Mouse (Mus musculus) monocyte, adult 5-6 weeks (primary cell): ENCODE data around the gene Vamp5. TPM values are rescaled to one million over a fixed set of nuclear protein-coding genes. Genes with fewer than 3 reads are reported as not detected.

Experiments used
- ATAC-seq: fragments of 153-309, 156-312 bp; replicated peaks from 2 replicates; pipeline ENCODE4 v1.8.0; 2017; ENCODE audit warnings: mild to moderate bottlenecking; ENCODE audit not compliant: low TSS enrichment, insufficient number of reproducible peaks, severe bottlenecking, poor library complexity, low FRiP score
- total RNA-seq: library from RNA; stranded (forward); fragments of 200-1000, 200-491, 200-594 nt; gene quantifications from 3 replicates; pipeline ENCODE4 v1.2.3, GENCODE M21; 2017

Vamp5 gene
- total RNA-seq, 1 experiment from 2014 or later: 20.9 TPM

DNA sequence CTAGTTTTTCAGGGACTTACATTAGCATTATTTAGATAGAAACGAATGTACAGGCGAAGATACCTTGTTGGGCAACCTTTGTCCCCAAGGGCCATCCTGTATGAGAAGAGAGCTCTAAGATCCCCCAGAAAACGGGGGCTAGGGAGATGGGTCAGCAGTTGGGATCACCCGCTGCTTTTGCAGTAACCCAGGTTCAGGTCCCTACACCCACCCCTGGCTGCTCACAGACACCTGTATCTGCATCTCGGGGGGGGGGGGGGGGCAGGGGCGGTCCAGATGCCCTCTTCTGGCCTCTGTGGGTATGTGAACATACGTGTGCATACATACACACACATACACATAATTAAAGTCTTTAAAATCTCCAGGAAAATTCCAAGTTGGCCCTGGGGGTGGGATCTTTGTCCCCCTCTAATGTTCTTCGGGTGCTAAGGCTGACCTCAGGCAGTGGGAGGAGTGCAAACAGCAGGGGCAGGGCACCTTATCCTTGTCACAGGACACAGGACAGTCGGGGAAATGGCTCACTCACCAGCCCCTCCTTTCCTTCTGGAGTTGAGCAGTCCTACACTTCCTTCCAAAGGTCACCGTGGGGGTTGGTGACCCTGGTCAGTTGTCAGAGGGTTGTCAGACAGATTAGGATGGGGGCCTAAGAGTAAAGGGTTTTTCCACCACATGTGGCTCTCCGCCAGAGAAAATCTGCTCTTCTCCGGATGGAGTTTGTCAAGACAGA lies 10.7 kb upstream of the Vamp5 start:
- no peak for ATAC-seq

DNA sequence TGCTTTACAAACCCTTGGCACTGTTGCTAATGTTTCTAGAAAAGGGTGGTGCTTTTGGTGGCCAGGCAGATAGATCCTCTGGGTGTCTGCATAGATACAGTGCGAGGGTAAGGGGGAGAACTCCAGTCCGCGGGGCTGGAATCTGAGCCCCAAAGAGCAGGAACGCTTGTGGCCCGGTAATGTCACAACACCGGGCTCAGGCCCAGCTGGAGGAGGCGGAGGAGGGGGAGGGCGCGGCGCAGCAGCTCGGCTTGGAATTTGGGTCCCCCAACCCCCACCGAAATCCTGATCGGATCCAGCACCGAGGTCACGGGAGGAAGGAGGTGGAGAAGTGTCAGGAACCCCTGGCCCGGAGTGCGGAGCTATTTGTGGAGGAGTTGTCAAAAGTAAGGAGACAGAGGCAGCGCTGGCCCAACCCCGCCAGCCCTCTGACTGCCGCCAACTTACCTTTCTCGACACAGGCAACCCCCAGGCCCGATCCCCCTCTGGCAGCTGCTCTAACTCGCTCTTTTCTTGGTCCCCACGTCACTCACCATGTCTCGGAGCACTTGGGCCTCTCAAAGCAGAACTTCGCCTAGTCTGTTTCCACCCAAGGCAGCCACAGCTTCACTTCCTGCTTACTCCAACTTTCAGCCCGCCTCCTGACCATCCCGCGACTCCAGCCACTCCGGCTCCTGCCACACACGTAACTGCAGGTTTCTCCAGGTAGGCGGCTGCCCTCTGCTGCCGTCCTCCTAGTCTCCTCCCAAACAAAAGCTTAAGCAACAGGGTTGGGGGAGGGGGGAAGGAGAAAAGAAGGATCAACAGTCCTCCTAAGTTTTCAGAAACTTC lies 9.9 kb upstream of the Vamp5 start, which contains the start of gene Vamp8:
Gene Vamp8, minus strand, starts transcription at position 763 of the 831 bp plus-strand sequence.
- peak; percentile 87 for ATAC-seq

- peak; percentile 43 for ATAC-seq
These were observed 9.2 kb upstream of the Vamp5 start for GRCm38 (mm10) chr6:72389471-72389940.

GRCm38 (mm10) chr6:72388791-72389329 lies 8.6 kb upstream of the Vamp5 start:
- ATAC-seq: no peak

DNA sequence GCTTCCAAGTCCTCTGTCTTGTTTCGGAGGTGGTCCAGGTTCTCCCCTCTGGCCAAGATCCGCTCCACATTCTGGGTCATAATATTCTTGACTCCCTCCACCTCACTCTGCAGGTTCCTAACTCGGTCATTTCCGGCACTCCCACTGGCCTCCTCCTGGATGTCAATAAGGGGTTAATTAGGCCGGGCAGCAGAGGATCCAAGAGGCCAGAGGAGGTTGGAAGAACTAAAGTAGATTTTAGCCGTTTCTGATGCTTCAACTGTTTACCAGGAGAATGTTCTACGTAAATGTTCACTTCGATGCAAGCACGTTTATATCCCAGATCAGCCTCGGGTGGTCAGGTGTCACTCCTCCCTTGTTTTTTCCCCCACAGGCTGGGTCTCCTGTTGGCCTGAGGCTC lies 8.0 kb upstream of the Vamp5 start:
- no peak for ATAC-seq

GRCm38 (mm10) chr6:72387816-72388215 lies 7.5 kb upstream of the Vamp5 start:
- ATAC-seq: no peak

DNA sequence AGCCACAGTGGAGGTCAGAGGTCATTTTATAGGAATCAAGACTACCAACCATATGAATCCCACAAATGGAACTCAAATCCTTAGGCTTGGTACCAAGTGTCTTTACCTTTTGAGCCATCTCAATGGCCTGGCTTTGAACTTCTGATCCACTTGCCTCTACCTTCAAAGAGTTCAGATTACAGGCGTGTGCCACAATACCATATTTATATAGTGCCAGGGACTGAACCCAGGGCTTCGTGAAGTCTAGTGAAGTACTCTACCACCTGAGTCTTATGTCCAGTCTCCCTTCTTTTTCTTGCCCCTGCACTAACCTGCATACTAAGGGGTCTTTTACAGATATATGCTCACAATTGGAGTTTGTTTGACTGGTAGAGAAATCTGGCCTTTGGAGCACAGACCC lies 6.3 kb upstream of the Vamp5 start:
- no peak for ATAC-seq

- ATAC-seq: no peak
These were observed 5.0 kb upstream of the Vamp5 start for GRCm38 (mm10) chr6:72385258-72385657.

DNA sequence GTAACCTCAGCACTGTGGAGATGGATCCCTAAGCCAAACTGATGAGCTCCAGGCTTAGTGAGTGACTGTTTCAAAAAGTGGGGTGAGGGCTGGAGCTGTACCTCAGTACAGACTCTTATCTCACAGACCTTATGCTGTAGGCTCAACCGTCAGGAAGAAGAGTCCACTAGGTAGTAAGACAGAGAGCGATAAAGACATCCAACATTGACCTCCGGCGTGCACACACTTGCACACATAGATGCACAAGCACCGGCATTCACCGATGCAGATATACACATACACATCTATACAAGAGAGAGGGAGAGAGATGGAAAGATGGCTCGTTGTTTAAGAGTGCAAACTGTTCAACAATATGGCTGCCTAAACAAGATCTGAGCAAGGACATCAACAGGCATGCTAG lies 3.7 kb upstream of the Vamp5 start:
- ATAC-seq: no peak

- no peak for ATAC-seq
These were observed 3.0 kb upstream of the Vamp5 start for GRCm38 (mm10) chr6:72383142-72383820.

GRCm38 (mm10) chr6:72382494-72382893 lies 2.2 kb upstream of the Vamp5 start:
- no peak for ATAC-seq

DNA sequence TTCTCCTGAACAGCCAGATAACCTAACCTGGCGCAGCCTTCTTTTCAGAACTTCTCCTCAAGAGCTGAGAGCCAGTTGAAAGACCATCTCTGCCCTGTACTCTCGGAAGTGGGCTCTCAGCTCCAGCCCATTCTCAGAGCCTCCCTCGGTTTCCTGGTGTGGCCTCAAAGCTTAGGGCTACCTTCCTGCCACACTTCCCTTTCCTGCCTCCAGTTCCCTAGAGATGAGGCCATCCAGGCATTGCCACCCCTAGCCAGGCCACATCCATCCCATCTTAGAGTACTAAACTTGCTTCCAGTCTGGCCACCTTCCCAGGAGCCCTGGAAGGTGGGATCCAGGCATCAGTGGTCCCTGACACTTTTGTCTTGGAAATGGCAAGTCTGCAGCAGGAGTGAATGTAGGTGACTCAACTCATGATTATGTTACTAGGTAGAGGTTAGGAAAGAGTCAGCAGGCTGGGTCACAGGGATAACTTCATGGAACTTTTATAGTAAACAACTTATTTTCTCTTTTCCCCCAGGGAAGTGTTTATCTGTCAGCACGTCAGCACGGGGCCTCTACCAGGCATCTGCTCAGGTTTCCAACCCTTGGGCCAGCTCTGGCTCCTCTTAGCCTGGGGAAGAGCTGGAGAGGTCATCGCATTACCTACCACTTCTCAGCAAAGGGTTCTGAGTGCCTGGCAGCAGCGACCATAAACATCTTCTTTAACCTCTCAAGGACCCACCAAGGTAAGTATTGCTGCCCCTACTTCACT lies 714 bp downstream of the Vamp5 start:
- ATAC-seq: no peak

- ATAC-seq: no peak
These were observed 1.6 kb downstream of the Vamp5 start for GRCm38 (mm10) chr6:72378510-72379234.

GRCm38 (mm10) chr6:72374820-72375563 lies 5.3 kb downstream of the Vamp5 start:
- ATAC-seq: peak; percentile 45; the same call in 1 of the 2 replicates

DNA sequence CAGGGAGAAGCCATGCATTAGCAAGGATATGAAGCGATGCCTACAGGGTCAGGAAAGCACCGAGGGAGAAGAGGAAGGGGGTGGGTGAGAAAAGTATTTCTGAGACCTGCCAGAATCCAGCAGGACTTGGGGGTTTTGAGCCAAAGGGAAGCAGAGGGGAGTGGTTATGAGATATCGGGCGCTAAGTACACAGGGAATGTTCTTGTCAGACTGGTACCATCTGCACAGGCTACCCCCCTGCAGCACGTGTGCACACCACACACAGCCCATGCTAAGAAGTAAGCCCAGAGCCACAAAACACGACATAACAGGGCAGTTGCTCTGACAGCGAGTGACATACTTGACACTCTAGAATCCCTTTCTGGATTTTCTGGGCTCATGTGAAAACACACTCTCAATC lies 6.1 kb downstream of the Vamp5 start:
- no peak for ATAC-seq

- ATAC-seq: no peak
These were observed 7.1 kb downstream of the Vamp5 start for GRCm38 (mm10) chr6:72373184-72373583.

DNA sequence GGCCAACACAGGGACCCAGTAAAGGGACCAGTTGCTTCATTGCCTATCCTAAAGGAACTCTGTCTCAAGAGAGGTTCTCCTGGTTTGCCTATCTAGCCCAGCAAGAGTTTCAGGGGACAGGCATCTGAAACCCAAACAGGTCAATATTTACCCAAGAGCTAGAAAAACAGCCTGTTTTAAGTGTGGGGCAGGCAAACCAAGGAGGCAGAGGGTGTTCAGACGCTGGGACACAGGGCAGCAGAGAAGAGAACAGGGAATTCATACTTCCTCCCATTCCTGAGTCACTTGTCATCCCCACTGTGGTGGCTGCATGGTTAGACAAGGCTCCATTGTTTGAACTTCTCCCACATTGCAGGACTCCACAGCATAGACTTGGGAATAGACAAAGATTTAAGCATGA lies 8.7 kb downstream of the Vamp5 start:
- ATAC-seq: no peak
